Mouse (Mus musculus): ENCODE results near the gene Rtl3. TPM values are rescaled to one million over a fixed set of nuclear protein-coding genes. Genes with fewer than 3 reads are reported as not detected.

Rtl3 gene
- polyA plus RNA-seq (2021; fragmentation: Nextera tagmentation): 0.83 and 1.2 TPM in 2 replicates
- long read RNA-seq, experiment 1, partial matches to known transcripts: 0 of 2 reads
- long read RNA-seq, experiment 1, other reads (novel, unspliced or antisense): 0 of 2 reads
- long read RNA-seq, experiment 2, partial matches to known transcripts: 0 of 2 reads
- long read RNA-seq, experiment 2, other reads (novel, unspliced or antisense): 0 of 2 reads

GRCm38 (mm10) chrX:106840409-106840808 is at the start of gene Rtl3:
Gene Rtl3 (minus strand): TSS chrX:106840644.

Other genes with a start within 250 kb of the Rtl3 start
- gene Cysltr1, start 237.0 kb downstream of the Rtl3 start, polyA plus RNA-seq (2021; fragmentation: Nextera tagmentation): 1.2 and 1.3 TPM in 2 replicates
- 1.4 and 1.5 TPM in 2 replicates for gene Lpar4, start 80.0 kb upstream of the Rtl3 start, polyA plus RNA-seq (2021; fragmentation: Nextera tagmentation)
- not detected in 2 replicates for gene P2ry10, start 247.8 kb upstream of the Rtl3 start, polyA plus RNA-seq (2021; fragmentation: Nextera tagmentation)

Data from layer of hippocampus, adult 6 months (tissue).